ENCODE assay signal across 9 mouse cellular contexts in genomic region chr11:98458121-98458990, GRCm38 (mm10). TPM values are rescaled to one million over a fixed set of nuclear protein-coding genes. Genes with fewer than 3 reads are reported as not detected.
DNase-seq lines count a peak whose midpoint lies in the region; ATAC-seq and TF ChIP-seq lines count a peak whose summit lies in the region.
"Had no signal": no experiment of that assay in that cellular context is flagged by ENCODE, and none has a peak within 500 bp of the region (broad histone marks: within the 10 kb centered on the region; RNA-seq: fewer than 3 reads in every experiment).

No protein-coding gene starts in this region.

- peaks cover 62% of the 10 kb centered on the region for H3K27me3 ChIP-seq in heart, embryonic 13.5 days (replicated peaks)
- H3K27me3 ChIP-seq in G1E (ENCODE audit: insufficient read depth, low read length), result peaks cover 46% of the 10 kb centered on the region
- H3K27me3 ChIP-seq in hindbrain, embryonic 11.5 days (ENCODE audit: control insufficient read depth, insufficient read depth, low read length), result peaks cover 24% of the 10 kb centered on the region
- peaks cover 58% of the 10 kb centered on the region for H3K27me3 ChIP-seq in midbrain, embryonic 12.5 days

- peak overlapping the region; percentile 93 for H3K4me2 ChIP-seq in heart, embryonic 13.5 days
- H3K4me2 ChIP-seq in hindbrain, embryonic 11.5 days (replicated peaks; ENCODE audit: low read depth, low read length), result peak overlapping the region; percentile 89
- H3K4me2 ChIP-seq in midbrain, embryonic 12.5 days (replicated peaks), result peak overlapping the region; percentile 80

- H3K9me3 ChIP-seq in heart, embryonic 13.5 days, result no peaks in the 10 kb centered on the region
- no peaks in the 10 kb centered on the region; the same call in 1 of the 2 replicates for H3K9me3 ChIP-seq in G1E (replicated peaks)
- no peaks in the 10 kb centered on the region for H3K9me3 ChIP-seq in hindbrain, embryonic 11.5 days (ENCODE audit: control insufficient read depth, low read length)
- no peaks in the 10 kb centered on the region for H3K9me3 ChIP-seq in midbrain, embryonic 12.5 days

- H3K9ac ChIP-seq in heart, embryonic 13.5 days, result peak overlapping the region; percentile 81
- H3K9ac ChIP-seq in hindbrain, embryonic 11.5 days (ENCODE audit: low read depth, low read length), result peak overlapping the region; percentile 56
- H3K9ac ChIP-seq in midbrain, embryonic 12.5 days (replicated peaks), result peak overlapping the region; percentile 58

- no peak for ATAC-seq in heart, embryonic 13.5 days (ENCODE audit: extremely low read depth, insufficient number of reproducible peaks, low FRiP score, low TSS enrichment)
- no peak for ATAC-seq in G1E (ENCODE audit: extremely low read depth, insufficient number of reproducible peaks, low FRiP score, poor library complexity, severe bottlenecking)
- ATAC-seq in hindbrain, embryonic 11.5 days (ENCODE audit: low FRiP score), result peak; percentile 17; the same call in 1 of the 2 replicates
- ATAC-seq in midbrain, embryonic 12.5 days (ENCODE audit: low FRiP score, low read depth), result peak; percentile 62
- ATAC-seq in cerebellum, adult (ENCODE audit: insufficient number of reproducible peaks, low FRiP score, low TSS enrichment), result no peak

- peaks cover 12% of the 10 kb centered on the region for H3K4me1 ChIP-seq in heart, embryonic 13.5 days
- peaks cover 26% of the 10 kb centered on the region for H3K4me1 ChIP-seq in G1E (ENCODE audit: insufficient read depth, low read depth, low read length)
- H3K4me1 ChIP-seq in hindbrain, embryonic 11.5 days (replicated peaks; ENCODE audit: control insufficient read depth, insufficient read depth, low read length), result no peaks in the 10 kb centered on the region
- H3K4me1 ChIP-seq in midbrain, embryonic 12.5 days, result peaks cover 12% of the 10 kb centered on the region

- H3K4me3 ChIP-seq in heart, embryonic 13.5 days, result peak overlapping the region; percentile 70
- H3K4me3 ChIP-seq in G1E (ENCODE audit: low read depth, low read length), result peak overlapping the region; percentile 80
- peak overlapping the region; percentile 51 for H3K4me3 ChIP-seq in hindbrain, embryonic 11.5 days (ENCODE audit: low read depth, low read length)
- H3K4me3 ChIP-seq in midbrain, embryonic 12.5 days, result peak overlapping the region; percentile 60

- intact Hi-C loops in heart, postnatal 36 days (cut with DNase I), result loop anchor here (5.0 kb wide), 1 partner anchor 129 kb away; the partner anchor contains the start of gene Ormdl3
- intact Hi-C loops in gastrocnemius, postnatal 14 days (cut with DNase I; ENCODE audit: low total_unique reads), result loop anchor here (5.0 to 10.0 kb wide), 2 partner anchors 116 to 194 kb away; no protein-coding TSS in a partner anchor
- intact Hi-C loops in left cerebral cortex, postnatal 4 days (cut with DNase I), result loop anchor here (5.0 kb wide), 1 partner anchor 196 kb away; no protein-coding TSS in a partner anchor

- H3K36me3 ChIP-seq in heart, embryonic 13.5 days, result no peaks in the 10 kb centered on the region
- no peaks in the 10 kb centered on the region for H3K36me3 ChIP-seq in G1E (replicated peaks)
- no peaks in the 10 kb centered on the region for H3K36me3 ChIP-seq in hindbrain, embryonic 11.5 days (ENCODE audit: control insufficient read depth, insufficient read depth, low read length)
- no peaks in the 10 kb centered on the region for H3K36me3 ChIP-seq in midbrain, embryonic 12.5 days

- H3K27ac ChIP-seq in heart, embryonic 13.5 days (replicated peaks), result no peak overlapping the region
- H3K27ac ChIP-seq in hindbrain, embryonic 11.5 days (ENCODE audit: low read depth, low read length), result no peak overlapping the region
- H3K27ac ChIP-seq in midbrain, embryonic 12.5 days (replicated peaks), result no peak overlapping the region
- H3K27ac ChIP-seq: macrophage had no signal

- TF ChIP-seq CTCF in G1E (IDR thresholded peaks at IDR 0.05; ENCODE audit: low read depth, low read length), result no peak

- 4% methylated on average over 29 of the region's 30 CpGs for WGBS in heart, embryonic 13.5 days
- WGBS in hindbrain, embryonic 11.5 days, result 3% methylated on average over 26 of the region's 30 CpGs
- 4% methylated on average over 30 of the region's 30 CpGs for WGBS in midbrain, embryonic 12.5 days

- no peak for DNase-seq in heart, postnatal 36 days
- DNase-seq in G1E (ENCODE audit: low spot score), result no peak
- peak; percentile 47 for DNase-seq in hindbrain, embryonic 11.5 days (ENCODE audit: low spot score)
- DNase-seq in gastrocnemius, postnatal 14 days, result no peak
- DNase-seq in left cerebral cortex, postnatal 4 days, result no peak

RNA-seq across cellular contexts. Expression of gene Grb7, which starts 12.2 kb away (rescaled TPM):
- polyA plus RNA-seq in heart, embryonic 13.5 days (2015; fragmentation: Nextera tagmentation; extraction: Ambion mirVana), result 2.2 and 2.9 TPM in 2 replicates
- under 1 TPM; 0.14 to 0.31 TPM for total RNA-seq in heart, postnatal 36 days (2021)
- 1.4 TPM in 1 of 2 replicates, not detected in the other for total RNA-seq in G1E (2014; fragmentation: Nextera tagmentation)
- total RNA-seq in G1E (2017), result not detected in 2 replicates
- polyA plus RNA-seq in G1E (2012), result 0.06 TPM in 1 of 2 replicates, not detected in the other
- polyA plus RNA-seq in hindbrain, embryonic 11.5 days (2014; fragmentation: Nextera tagmentation; extraction: Ambion mirVana), result 2.1 and 3.3 TPM in 2 replicates
- 0.43 and 0.75 TPM in 2 replicates for polyA plus RNA-seq in midbrain, embryonic 12.5 days (2016; fragmentation: Nextera tagmentation; extraction: Ambion mirVana)
- not detected for total RNA-seq in gastrocnemius, postnatal 14 days (2021)
- total RNA-seq in left cerebral cortex, postnatal 4 days (2021), result 1 to 10 TPM; 2.2 to 2.3 TPM

RNA-seq across cellular contexts. Expression of gene Mien1, which starts 19.6 kb away (rescaled TPM):
- 93.8 and 113 TPM in 2 replicates for polyA plus RNA-seq in heart, embryonic 13.5 days (2015; fragmentation: Nextera tagmentation; extraction: Ambion mirVana)
- 10 to 100 TPM; 53.0 to 66.2 TPM for total RNA-seq in heart, postnatal 36 days (2021)
- 19.6 and 27.2 TPM in 2 replicates for total RNA-seq in G1E (2014; fragmentation: Nextera tagmentation)
- 63.9 and 75.0 TPM in 2 replicates for total RNA-seq in G1E (2017)
- polyA plus RNA-seq in G1E (2012), result 44.3 and 45.5 TPM in 2 replicates
- 152 and 167 TPM in 2 replicates for polyA plus RNA-seq in hindbrain, embryonic 11.5 days (2014; fragmentation: Nextera tagmentation; extraction: Ambion mirVana)
- 158 and 163 TPM in 2 replicates for polyA plus RNA-seq in midbrain, embryonic 12.5 days (2016; fragmentation: Nextera tagmentation; extraction: Ambion mirVana)
- 10 to 100 TPM; 27.7 to 30.3 TPM for total RNA-seq in gastrocnemius, postnatal 14 days (2021)
- total RNA-seq in left cerebral cortex, postnatal 4 days (2021), result 100 to 1,000 TPM; 111 to 118 TPM

RNA-seq across cellular contexts. Expression of gene Erbb2, which starts 46.1 kb away (rescaled TPM):
- 48.1 and 49.0 TPM in 2 replicates for polyA plus RNA-seq in heart, embryonic 13.5 days (2015; fragmentation: Nextera tagmentation; extraction: Ambion mirVana)
- 10 to 100 TPM in 1 of 2 experiments, 1 to 10 TPM in 1; 7.2 to 10.6 TPM for total RNA-seq in heart, postnatal 36 days (2021)
- not detected in 2 replicates for total RNA-seq in G1E (2014; fragmentation: Nextera tagmentation)
- 0.05 TPM in 1 of 2 replicates, not detected in the other for total RNA-seq in G1E (2017)
- not detected in 2 replicates for polyA plus RNA-seq in G1E (2012)
- 15.5 and 17.2 TPM in 2 replicates for polyA plus RNA-seq in hindbrain, embryonic 11.5 days (2014; fragmentation: Nextera tagmentation; extraction: Ambion mirVana)
- polyA plus RNA-seq in midbrain, embryonic 12.5 days (2016; fragmentation: Nextera tagmentation; extraction: Ambion mirVana), result 14.9 and 17.4 TPM in 2 replicates
- 1 to 10 TPM; 3.9 to 5.3 TPM for total RNA-seq in gastrocnemius, postnatal 14 days (2021)
- total RNA-seq in left cerebral cortex, postnatal 4 days (2021), result 1 to 10 TPM; 3.9 to 4.1 TPM
- polyA plus RNA-seq: macrophage had no signal

RNA-seq across cellular contexts. Expression of gene Pgap3, which starts 58.1 kb away (rescaled TPM):
- 19.0 and 19.1 TPM in 2 replicates for polyA plus RNA-seq in heart, embryonic 13.5 days (2015; fragmentation: Nextera tagmentation; extraction: Ambion mirVana)
- 1 to 10 TPM; 8.5 to 9.2 TPM for total RNA-seq in heart, postnatal 36 days (2021)
- total RNA-seq in G1E (2014; fragmentation: Nextera tagmentation) (2.2 and 7.4 TPM in 2 replicates), G1E (2017) (2.7 and 3.0 TPM in 2 replicates)
- 7.5 and 9.1 TPM in 2 replicates for polyA plus RNA-seq in G1E (2012)
- 4.3 and 4.5 TPM in 2 replicates for polyA plus RNA-seq in hindbrain, embryonic 11.5 days (2014; fragmentation: Nextera tagmentation; extraction: Ambion mirVana)
- 9.0 and 9.3 TPM in 2 replicates for polyA plus RNA-seq in midbrain, embryonic 12.5 days (2016; fragmentation: Nextera tagmentation; extraction: Ambion mirVana)
- total RNA-seq in gastrocnemius, postnatal 14 days (2021), result 1 to 10 TPM; 2.2 to 2.9 TPM
- total RNA-seq in left cerebral cortex, postnatal 4 days (2021), result 1 to 10 TPM; 7.6 to 9.2 TPM

Comparison
In these comparisons a context has a peak if more than half of its experiments do, and no peak if none do; other contexts are left out.
1. ATAC-seq: peak in hindbrain, embryonic 11.5 days (single experiment) and midbrain, embryonic 12.5 days (single experiment); none in heart, embryonic 13.5 days (single experiment), G1E (single experiment) and cerebellum, adult (single experiment).
2. RNA of gene Erbb2, which starts 46.1 kb away (total RNA-seq): 7.2 to 10.6 TPM in heart, postnatal 36 days, 3.9 to 5.3 TPM in gastrocnemius, postnatal 14 days and 3.9 to 4.1 TPM in left cerebral cortex, postnatal 4 days; 0.05 TPM in G1E; every median in the first group is over 4 times any median in the second.
3. Peak in every context shown above with its lines, with median percentiles within 50 percentile points of each other: H3K4me2 ChIP-seq, H3K4me3 ChIP-seq and H3K9ac ChIP-seq.